Mouse (Mus musculus): ENCODE results near the gene Slc17a4. TPM values are rescaled to one million over a fixed set of nuclear protein-coding genes. Genes with fewer than 3 reads are reported as not detected.

Slc17a4 gene
- polyA plus RNA-seq, 1 experiment from 2014 or later, result 0.10 TPM

Small RNA genes lying within 50 kb of the gene (microRNA-seq; reads per million reads assigned to microRNA genes)
- not detected for gene Gm44344 (ENCODE audit: borderline number of aligned reads)

Other genes starting within 250 kb of the Slc17a4 start
- 1.6 and 2.0 TPM in 2 replicates for gene Hist1h2ac, start 231.1 kb downstream of the Slc17a4 start, polyA plus RNA-seq (2015; fragmentation: Nextera tagmentation; extraction: Ambion mirVana)
- 61.5 and 62.8 TPM in 2 replicates for gene Hist1h2bc, start 230.8 kb downstream of the Slc17a4 start, polyA plus RNA-seq (2015; fragmentation: Nextera tagmentation; extraction: Ambion mirVana)
- gene Hist1h1t, start 219.2 kb downstream of the Slc17a4 start, polyA plus RNA-seq (2015; fragmentation: Nextera tagmentation; extraction: Ambion mirVana), result not detected in 2 replicates
- gene Hist1h4c, start 216.6 kb downstream of the Slc17a4 start, polyA plus RNA-seq (2015; fragmentation: Nextera tagmentation; extraction: Ambion mirVana), result 22.4 and 29.5 TPM in 2 replicates
- 9.4 and 9.7 TPM in 2 replicates for gene Hfe, start 204.2 kb downstream of the Slc17a4 start, polyA plus RNA-seq (2015; fragmentation: Nextera tagmentation; extraction: Ambion mirVana)
- gene Hist1h1c, start 176.2 kb downstream of the Slc17a4 start, polyA plus RNA-seq (2015; fragmentation: Nextera tagmentation; extraction: Ambion mirVana), result 37.5 and 44.7 TPM in 2 replicates
- gene Hist1h3c, start 169.4 kb downstream of the Slc17a4 start, polyA plus RNA-seq (2015; fragmentation: Nextera tagmentation; extraction: Ambion mirVana), result 32.0 and 33.1 TPM in 2 replicates
- 10.8 and 12.6 TPM in 2 replicates for gene Hist1h2bb, start 168.3 kb downstream of the Slc17a4 start, polyA plus RNA-seq (2015; fragmentation: Nextera tagmentation; extraction: Ambion mirVana)
- gene Hist1h2ab, start 163.9 kb downstream of the Slc17a4 start, polyA plus RNA-seq (2015; fragmentation: Nextera tagmentation; extraction: Ambion mirVana), result 144 and 155 TPM in 2 replicates
- gene Hist1h3b, start 162.7 kb downstream of the Slc17a4 start, polyA plus RNA-seq (2015; fragmentation: Nextera tagmentation; extraction: Ambion mirVana), result 45.8 and 78.0 TPM in 2 replicates
- gene Hist1h4b, start 158.0 kb downstream of the Slc17a4 start, polyA plus RNA-seq (2015; fragmentation: Nextera tagmentation; extraction: Ambion mirVana), result 15.5 and 15.6 TPM in 2 replicates
- gene Hist1h4a, start 153.8 kb downstream of the Slc17a4 start, polyA plus RNA-seq (2015; fragmentation: Nextera tagmentation; extraction: Ambion mirVana), result 1.4 and 3.5 TPM in 2 replicates
- gene Hist1h3a, start 152.6 kb downstream of the Slc17a4 start, polyA plus RNA-seq (2015; fragmentation: Nextera tagmentation; extraction: Ambion mirVana), result 42.0 and 56.6 TPM in 2 replicates
- gene Hist1h1a, start 151.3 kb downstream of the Slc17a4 start, polyA plus RNA-seq (2015; fragmentation: Nextera tagmentation; extraction: Ambion mirVana), result 15.8 and 27.4 TPM in 2 replicates
- gene Trim38, start 145.1 kb downstream of the Slc17a4 start, polyA plus RNA-seq (2015; fragmentation: Nextera tagmentation; extraction: Ambion mirVana), result not detected in 2 replicates
- gene Slc17a2, start 108.0 kb downstream of the Slc17a4 start, polyA plus RNA-seq (2015; fragmentation: Nextera tagmentation; extraction: Ambion mirVana), result 0.04 TPM in 1 of 2 replicates, not detected in the other
- gene Slc17a3, start 75.6 kb downstream of the Slc17a4 start, polyA plus RNA-seq (2015; fragmentation: Nextera tagmentation; extraction: Ambion mirVana), result not detected in 2 replicates
- 0.09 and 0.13 TPM in 2 replicates for gene Slc17a1, start 47.3 kb downstream of the Slc17a4 start, polyA plus RNA-seq (2015; fragmentation: Nextera tagmentation; extraction: Ambion mirVana)
- not detected in 2 replicates for gene Hist1h2ba, start 19.1 kb upstream of the Slc17a4 start, polyA plus RNA-seq (2015; fragmentation: Nextera tagmentation; extraction: Ambion mirVana)
- not detected in 2 replicates for gene Hist1h2aa, start 19.5 kb upstream of the Slc17a4 start, polyA plus RNA-seq (2015; fragmentation: Nextera tagmentation; extraction: Ambion mirVana)
- gene Scgn, start 76.2 kb upstream of the Slc17a4 start, polyA plus RNA-seq (2015; fragmentation: Nextera tagmentation; extraction: Ambion mirVana), result 0.44 and 0.50 TPM in 2 replicates